Mouse (Mus musculus): Measurements from ENCODE around the gene Agl.

GRCm38 (mm10) chr3:116804746-116805285 is 3.1 kb downstream of the Agl start:
- TF ChIP-seq GATA1 (IDR thresholded peaks at IDR 0.05; ENCODE audit: borderline replicate concordance, low read length) (no peak), FLI1 (IDR thresholded peaks at IDR 0.05; ENCODE audit: low read length) (no peak)

All from megakaryocyte, embryonic 14.5 days (primary cell).